Mouse (Mus musculus) heart, postnatal 0 days (tissue): ENCODE data around the gene Hic2. TPM values are rescaled to one million over a fixed set of nuclear protein-coding genes. Genes with fewer than 3 reads are reported as not detected.

ENCODE experiments used
- ATAC-seq: fragments of 200-750 bp; cut with Nextera tagmentation; 2 replicates; pipeline ENCODE4 v1.8.0; 2017; ENCODE audit warnings: low read depth, moderate number of reproducible peaks, moderate library complexity; ENCODE audit not compliant: insufficient read depth
- DNase-seq: peaks from one replicate; pipeline ENCODE4 v3.0.0-alpha.2; 2016; ENCODE audit warnings: low spot score
- H3K27ac ChIP-seq: fragments of 300-500 bp; sonication (generic); 2 replicates; pipeline ENCODE4 v1.5.1; 2014; ENCODE audit warnings: low read depth, mild to moderate bottlenecking
- H3K27me3 ChIP-seq: fragments of 300-500 bp; sonication (generic); 2 replicates; pipeline ENCODE4 v1.6.1; 2014; ENCODE audit warnings: low read length, mixed read lengths; ENCODE audit not compliant: control insufficient read depth, insufficient read depth
- H3K36me3 ChIP-seq: fragments of 300-500 bp; sonication (generic); replicated peaks from 2 replicates; pipeline ENCODE4 v1.6.1; 2014; ENCODE audit warnings: low read length, mixed read lengths; ENCODE audit not compliant: control insufficient read depth, insufficient read depth
- H3K4me1 ChIP-seq: fragments of 300-500 bp; sonication (generic); 2 replicates; pipeline ENCODE4 v1.6.1; 2014; ENCODE audit warnings: antibody characterized with exemption; ENCODE audit not compliant: control insufficient read depth, insufficient read depth
- H3K4me2 ChIP-seq: fragments of 300-500 bp; sonication (generic); 2 replicates; pipeline ENCODE4 v1.6.1; 2014; ENCODE audit warnings: low read depth, mild to moderate bottlenecking, low read length, moderate library complexity
- H3K4me3 ChIP-seq: fragments of 300-500 bp; sonication (generic); 2 replicates; pipeline ENCODE4 v1.5.1; 2014; ENCODE audit warnings: low read depth, low read length
- H3K9ac ChIP-seq: fragments of 300-500 bp; sonication (generic); replicated peaks from 2 replicates; pipeline ENCODE4 v1.6.1; 2014; ENCODE audit warnings: low read depth, low read length, mixed read lengths
- H3K9me3 ChIP-seq: fragments of 300-500 bp; sonication (generic); replicated peaks from 2 replicates; pipeline ENCODE4 v1.6.1; 2016; ENCODE audit warnings: low read length; ENCODE audit not compliant: control insufficient read depth
- CTCF ChIP-seq: IDR thresholded peaks from 2 replicates; pipeline ENCODE4 v1.5.1; 2016; ENCODE audit warnings: antibody characterized with exemption, control low read depth, low read depth
- EP300 ChIP-seq: IDR thresholded peaks from 2 replicates; pipeline ENCODE4 v1.6.1; 2016; ENCODE audit warnings: antibody characterized with exemption, low read depth
- WGBS: fragments of 180-500 bp; shearing (Covaris S2); extraction: QIAGEN DNeasy Blood & Tissue Kit; methylation state at CpG from one replicate; pipeline ENCODE4 v1.1.7; 2014; 5-methylcytosine and 5-hydroxymethylcytosine counted together
- polyA plus RNA-seq: library from polyadenylated mRNA; unstranded; fragments of >200 nt; fragmentation: Nextera tagmentation; extraction: Ambion mirVana; gene quantifications from 2 replicates; pipeline ENCODE4 v1.2.1, GENCODE M21; 2015
- total RNA-seq: library from RNA; depleted of rRNA; stranded (reverse); fragments of >200 nt; gene quantifications from 2 replicates; pipeline ENCODE4 v1.2.3, GENCODE M21; 2014; ENCODE audit warnings: low replicate concordance

Hic2 gene
- total and polyA plus RNA-seq, 2 experiments from 2014 or later = 2.9 to 14.7 TPM

GRCm38 (mm10) chr16:17209981-17210838 is 23.2 kb upstream of the Hic2 start:
- Histone ChIP-seq H3K4me2 (peak overlapping the region; percentile 96), H3K27me3 (peaks cover 16% of the 10 kb centered on the region), H3K4me3 (peak overlapping the region; percentile 58), H3K4me1 (peaks cover 13% of the 10 kb centered on the region), H3K36me3 (no peaks in the 10 kb centered on the region), H3K9ac (no peak overlapping the region; the same call in 1 of the 2 replicates), H3K27ac (no peak overlapping the region), H3K9me3 (no peaks in the 10 kb centered on the region)
- DNase-seq (peak; percentile 70), ATAC-seq (peak; percentile 79)
- TF ChIP-seq CTCF (peak; percentile 89), EP300 (no peak)
- 9% methylated on average over 48 of the region's 48 CpGs for WGBS

- Histone ChIP-seq H3K27me3 (no peaks in the 10 kb centered on the region), H3K4me1 (peaks cover 4% of the 10 kb centered on the region; the same call in 1 of the 2 replicates), H3K36me3 (no peaks in the 10 kb centered on the region), H3K4me3 (no peak overlapping the region), H3K4me2 (no peak overlapping the region), H3K9me3 (no peaks in the 10 kb centered on the region), H3K27ac (no peak overlapping the region), H3K9ac (no peak overlapping the region)
- TF ChIP-seq CTCF = no peak
- TF ChIP-seq EP300 = no peak
- WGBS = 63% methylated on average over 8 of the region's 8 CpGs
- no peak for DNase-seq
- ATAC-seq = no peak
Measured at GRCm38 (mm10) chr16:17216934-17217633, 16.3 kb upstream of the Hic2 start.

GRCm38 (mm10) chr16:17220127-17220733 is 13.1 kb upstream of the Hic2 start:
- H3K4me3 ChIP-seq = no peak overlapping the region
- H3K9ac ChIP-seq = no peak overlapping the region
- no peak overlapping the region for H3K4me2 ChIP-seq
- H3K27ac ChIP-seq = no peak overlapping the region
- TF ChIP-seq EP300 (no peak), CTCF (no peak)
- H3K4me1 ChIP-seq = peaks cover 4% of the 10 kb centered on the region; the same call in 1 of the 2 replicates
- H3K9me3 ChIP-seq = no peaks in the 10 kb centered on the region
- no peak for ATAC-seq
- H3K36me3 ChIP-seq = no peaks in the 10 kb centered on the region
- DNase-seq = no peak
- no peaks in the 10 kb centered on the region for H3K27me3 ChIP-seq
- WGBS = 32% methylated on average over 7 of the region's 7 CpGs

- Histone ChIP-seq H3K27me3 (no peaks in the 10 kb centered on the region), H3K9ac (no peak overlapping the region), H3K36me3 (no peaks in the 10 kb centered on the region), H3K27ac (no peak overlapping the region), H3K4me1 (peaks cover 4% of the 10 kb centered on the region; the same call in 1 of the 2 replicates), H3K9me3 (no peaks in the 10 kb centered on the region), H3K4me2 (no peak overlapping the region), H3K4me3 (no peak overlapping the region)
- 36% methylated on average over 25 of the region's 25 CpGs for WGBS
- DNase-seq (peak; percentile 93), ATAC-seq (peak; percentile 100)
- TF ChIP-seq EP300 = no peak
- no peak for TF ChIP-seq CTCF
Measured at GRCm38 (mm10) chr16:17222197-17222596, 11.2 kb upstream of the Hic2 start.

- no peak overlapping the region for H3K27ac ChIP-seq
- no peaks in the 10 kb centered on the region for H3K27me3 ChIP-seq
- TF ChIP-seq CTCF (no peak), EP300 (no peak)
- ATAC-seq = no peak
- no peaks in the 10 kb centered on the region for H3K36me3 ChIP-seq
- no peak overlapping the region for H3K4me3 ChIP-seq
- DNase-seq = no peak
- H3K9ac ChIP-seq = no peak overlapping the region
- 0 out of 2 replicates have a peak, but pooled peaks cover 5% of the 10 kb centered on the region for H3K9me3 ChIP-seq
- no peaks in the 10 kb centered on the region for H3K4me1 ChIP-seq
- 84% methylated on average over 5 of the region's 5 CpGs for WGBS
- H3K4me2 ChIP-seq = no peak overlapping the region
Measured at GRCm38 (mm10) chr16:17225584-17225983, 7.8 kb upstream of the Hic2 start.
